Mouse (Mus musculus) left cerebral cortex, postnatal 25 days (tissue): ENCODE measurements around the gene Mospd2. TPM values are rescaled to one million over a fixed set of nuclear protein-coding genes. Genes with fewer than 3 reads are reported as not detected.

Source experiments
- DNase-seq, 2 experiments: peaks; one replicate each; pipeline ENCODE4 v3.0.0; 2022; ENCODE audit warnings: low spot score in 2 of 2, mixed read lengths in 1 of 2
- intact Hi-C: fragments of 180-260 bp; cut with DNase I; formaldehyde crosslinking; loops from one replicate; pipeline ENCODE4 v1.15.1; 2025
- total RNA-seq, 2 experiments: library from RNA; stranded (reverse); gene quantifications; 2 replicates each; pipeline ENCODE4 v1.2.3; 2021

Gene Mospd2
- 10 to 100 TPM; 21.5 to 22.6 TPM for total RNA-seq

DNA sequence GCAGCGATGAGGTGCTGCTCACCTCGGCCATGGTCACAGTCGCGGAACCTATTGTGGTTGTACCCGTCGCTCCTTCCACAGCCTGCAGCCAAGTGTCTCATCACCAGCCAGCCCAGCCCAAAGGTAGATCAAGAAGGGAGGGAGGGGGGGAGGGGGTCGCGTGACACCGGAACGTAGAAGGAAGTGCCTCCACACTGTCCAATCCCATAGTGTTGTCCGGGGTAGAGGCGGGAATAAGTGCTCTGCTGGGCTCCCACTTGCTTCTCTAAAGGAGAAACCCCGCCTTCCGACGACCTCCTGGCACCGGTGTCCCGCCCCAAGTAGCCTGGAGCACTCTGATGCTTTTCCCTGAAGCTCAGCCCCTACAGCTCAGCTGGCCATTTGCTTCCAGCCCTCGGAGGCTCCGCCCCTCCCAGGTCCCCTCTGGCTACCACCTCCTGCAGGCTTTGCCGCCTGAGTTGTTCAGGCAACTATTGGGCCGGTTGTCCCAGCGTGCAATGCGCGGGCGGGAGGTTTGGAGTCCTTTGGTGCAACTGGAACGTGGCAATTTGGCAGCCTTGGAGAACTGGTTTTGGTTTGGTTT lies at the start of gene Mospd2, which contains the start of gene Fancb:
Gene Mospd2, minus strand, starts transcription at position 183 of the 583 bp plus-strand sequence.
Gene Fancb, plus strand, starts transcription at position 400 of the 583 bp plus-strand sequence.
- intact Hi-C loops, result no loop called here
- peak; percentile 81 to 94 for DNase-seq

DNA sequence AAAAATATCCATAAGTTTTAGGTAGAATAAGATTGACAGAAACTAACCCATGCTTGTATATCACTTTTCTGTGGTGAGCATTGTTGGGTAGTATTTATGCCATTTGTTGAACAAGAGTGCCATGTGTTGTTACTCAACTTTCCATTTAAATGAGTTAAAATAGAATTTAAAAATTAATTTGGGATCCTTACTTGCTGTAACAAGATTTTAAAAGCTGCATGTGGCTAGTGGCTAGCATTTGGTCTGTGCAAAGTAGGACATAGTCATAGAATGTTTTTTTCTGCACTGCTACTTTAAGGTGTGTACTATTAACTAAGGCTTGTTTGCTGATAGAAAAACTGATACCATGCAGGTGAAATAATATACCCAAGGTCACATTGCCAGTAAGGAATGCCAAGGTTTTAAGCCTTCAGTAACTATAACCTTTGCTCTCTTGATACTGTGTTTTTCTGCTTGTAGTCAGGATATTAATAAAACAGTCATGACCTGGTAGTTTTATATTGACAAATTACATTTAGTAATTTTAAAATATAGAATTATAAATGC lies 24.7 kb upstream of the Mospd2 start, which contains the start of gene Gm17604:
Gene Gm17604, minus strand, starts transcription at position 51 of the 546 bp plus-strand sequence.
- intact Hi-C loops, result no loop called here
- no peak for DNase-seq

DNA sequence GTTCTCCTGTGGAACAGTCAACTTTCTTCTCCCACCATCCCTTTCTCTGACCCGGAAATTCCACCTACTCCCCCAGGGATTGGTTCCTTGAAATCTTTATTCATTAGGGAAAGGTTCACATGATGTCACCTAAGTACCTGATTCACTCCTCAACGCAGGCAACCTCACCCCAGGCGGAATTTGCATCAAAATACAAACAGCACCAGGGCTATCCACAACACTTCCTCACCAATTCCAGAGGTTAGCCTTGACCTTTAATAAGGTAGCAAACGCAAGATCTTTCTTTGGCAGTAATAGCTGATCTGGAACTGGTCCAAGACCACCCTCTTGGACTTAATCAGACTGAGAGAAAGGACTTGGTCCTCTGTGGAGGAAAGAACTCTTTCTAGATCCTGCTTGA lies 23.0 kb upstream of the Mospd2 start:
- intact Hi-C loops, result no loop called here
- DNase-seq, result no peak

- intact Hi-C loops, result no loop called here
- no peak for DNase-seq
These were observed 1.3 kb downstream of the Mospd2 start for GRCm38 (mm10) chrX:164978866-164979265.

DNA sequence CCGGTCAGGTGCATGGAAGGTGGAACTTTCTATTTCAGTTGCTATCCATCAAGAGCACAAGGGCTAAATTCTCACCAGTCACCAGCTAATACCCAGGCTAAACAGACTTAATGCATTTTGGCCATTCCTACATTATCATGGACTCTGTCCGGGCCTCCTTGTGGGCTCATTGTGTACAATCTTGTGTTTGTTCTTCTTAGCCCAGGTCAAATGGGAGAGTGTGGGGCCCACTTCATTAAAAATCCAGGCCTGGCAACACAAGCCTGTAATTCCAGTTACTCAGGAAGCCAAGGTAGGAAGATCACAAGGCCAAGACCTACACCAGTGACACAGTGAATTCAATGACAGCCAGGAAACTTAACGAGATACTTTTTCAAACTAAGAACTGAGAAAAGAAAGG lies 9.0 kb downstream of the Mospd2 start:
- intact Hi-C loops, result no loop called here
- DNase-seq, result no peak

DNA sequence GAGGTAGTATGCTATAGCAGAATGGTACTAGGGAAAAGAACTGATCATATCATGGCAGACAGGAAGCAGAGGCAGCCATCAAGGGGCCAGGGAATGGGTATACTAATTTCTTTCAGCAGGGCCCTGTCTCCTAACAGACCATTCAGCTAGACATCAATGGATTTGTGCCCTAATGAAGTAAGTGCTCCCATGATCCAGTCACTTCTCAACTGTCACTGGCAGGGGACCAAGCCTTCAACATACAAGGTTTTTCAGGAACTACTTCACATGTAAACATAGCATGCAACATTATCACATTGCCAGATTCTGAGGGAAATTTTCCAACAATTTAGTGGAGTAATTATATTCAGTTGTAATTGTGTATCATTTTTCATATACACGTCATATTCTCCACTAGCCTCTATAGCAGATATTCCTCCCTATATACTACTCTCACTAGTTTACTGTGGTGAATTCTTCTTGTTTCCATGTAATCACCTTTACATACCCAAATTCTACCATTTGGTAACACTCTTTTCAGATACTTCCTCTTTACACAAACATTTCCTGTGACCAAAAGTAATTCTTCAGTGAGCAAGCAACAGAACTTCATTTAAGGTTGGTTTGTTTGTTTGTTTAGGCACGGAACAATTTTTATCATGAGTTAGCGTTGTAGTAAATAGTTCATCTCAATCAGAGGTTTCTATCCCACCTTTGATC lies 14.3 kb downstream of the Mospd2 start:
- intact Hi-C loops, result no loop called here
- DNase-seq, result no peak

- intact Hi-C loops, result no loop called here
- no peak for DNase-seq
These were observed 27.4 kb downstream of the Mospd2 start for GRCm38 (mm10) chrX:164952601-164953375.

- DNase-seq, result peak in 1 of 2 experiments; percentile 25
- intact Hi-C loops, result no loop called here
These were observed 28.2 kb downstream of the Mospd2 start for GRCm38 (mm10) chrX:164951858-164952576.

DNA sequence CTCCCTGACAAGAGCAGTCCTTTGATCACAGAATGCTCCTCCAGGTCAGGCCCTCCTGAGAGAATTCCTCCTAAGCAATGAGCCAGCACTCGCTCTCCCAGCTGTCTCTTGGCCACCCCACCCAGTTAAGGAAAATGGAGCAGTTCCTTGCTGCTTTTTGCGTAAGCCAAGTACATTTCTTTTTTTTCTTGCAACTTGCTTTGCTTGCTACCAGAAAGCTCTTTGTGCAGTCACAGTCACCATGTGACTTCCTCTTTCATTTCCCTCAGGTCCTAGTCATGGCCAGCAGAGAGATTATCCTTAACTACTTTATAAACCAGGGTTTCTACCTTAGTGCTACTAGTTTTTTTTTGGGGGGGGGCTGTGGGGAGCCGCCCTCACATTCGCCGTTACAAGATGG lies 38.6 kb downstream of the Mospd2 start:
- no peak for DNase-seq
- intact Hi-C loops, result no loop called here

DNA sequence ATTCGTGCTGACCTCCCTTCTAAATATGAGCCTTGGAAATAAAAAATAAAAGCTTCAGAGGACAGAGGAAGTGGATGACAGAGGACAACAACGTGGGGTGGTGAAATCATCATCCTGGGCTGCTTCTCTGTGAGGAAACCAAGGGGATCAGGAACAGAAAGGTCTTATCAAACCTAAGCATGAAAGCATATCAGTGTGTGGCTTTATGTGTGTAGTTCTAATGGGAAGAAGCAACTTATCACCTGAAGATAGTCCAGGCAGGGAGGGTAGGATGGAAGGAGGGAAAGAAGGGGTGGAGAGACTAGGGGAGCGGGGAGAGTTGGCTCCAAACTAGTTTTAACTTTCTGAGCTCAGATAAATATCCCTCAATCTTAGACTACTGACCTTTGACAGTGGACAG lies 67.2 kb downstream of the Mospd2 start:
- no peak for DNase-seq
- intact Hi-C loops, result no loop called here

DNA sequence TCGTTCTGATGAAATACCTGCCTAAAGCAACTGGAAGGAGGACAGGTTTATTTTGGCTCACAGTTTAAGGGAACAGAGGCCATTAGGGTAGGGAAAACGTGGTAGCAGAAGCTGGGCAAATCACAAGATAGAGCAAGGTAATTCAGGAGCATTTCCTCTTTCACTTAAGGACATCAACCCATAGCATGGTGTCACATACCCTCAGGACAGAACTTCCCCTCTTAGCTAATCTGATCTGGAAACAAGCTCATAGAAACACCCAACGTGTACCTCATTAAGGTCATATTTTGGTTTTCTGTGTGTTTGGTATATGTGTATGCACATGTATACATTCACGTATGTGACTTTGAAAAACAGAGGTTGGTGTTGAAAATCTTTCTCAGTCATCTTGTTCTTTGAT lies 68.0 kb downstream of the Mospd2 start:
- DNase-seq, result no peak
- intact Hi-C loops, result no loop called here

- intact Hi-C loops, result no loop called here
These were observed 78.3 kb downstream of the Mospd2 start for GRCm38 (mm10) chrX:164901847-164902246.

GRCm38 (mm10) chrX:164899805-164900204 lies 80.4 kb downstream of the Mospd2 start:
- no peak for DNase-seq
- intact Hi-C loops, result no loop called here

More at GRCm38 (mm10) chrX:164901847-164902246, 78.3 kb downstream of the Mospd2 start:
- DNase-seq, result no peak

DNA sequence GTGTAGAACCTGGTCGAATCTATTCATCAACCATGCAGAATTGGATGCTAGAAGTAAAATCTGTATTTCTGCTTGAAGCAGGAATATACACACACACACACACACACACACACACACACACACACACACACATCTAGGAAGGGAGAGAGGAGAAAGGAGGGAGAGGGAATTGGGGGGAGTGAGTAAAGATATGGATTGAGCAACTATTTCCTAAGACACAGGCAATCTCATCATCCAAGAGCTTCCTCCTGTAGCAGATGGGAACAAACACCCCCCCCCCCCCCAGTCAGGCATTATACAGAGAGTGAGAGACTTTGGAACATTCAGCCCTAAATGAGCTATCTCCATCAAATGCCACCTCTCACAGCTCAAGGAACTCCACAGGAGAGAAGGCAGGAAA lies 93.9 kb downstream of the Mospd2 start:
- no peak for DNase-seq
- intact Hi-C loops, result no loop called here

Other genes with a start within 250 kb of the Mospd2 start
- gene Fancb, start 217 bp upstream of the Mospd2 start, total RNA-seq, result 1 to 10 TPM; 1.5 to 2.0 TPM
- gene Gm17604, start 24.5 kb upstream of the Mospd2 start, total RNA-seq, result not detected